Mouse (Mus musculus): ENCODE data around the gene Mapk13. TPM values are rescaled to one million over a fixed set of nuclear protein-coding genes. Genes with fewer than 3 reads are reported as not detected.

Gene Mapk13
- polyA plus RNA-seq, 1 experiment from 2014 or later, result 211 TPM

- Histone ChIP-seq H3K4me3 (ENCODE audit: low read depth, low read length) (no peak overlapping the region), H3K27me3 (ENCODE audit: control insufficient read depth, insufficient read depth, low read length) (no peaks in the 10 kb centered on the region), H3K4me1 (replicated peaks; ENCODE audit: control insufficient read depth, insufficient read depth) (no peaks in the 10 kb centered on the region), H3K36me3 (ENCODE audit: control insufficient read depth, insufficient read depth, low read length) (peaks cover 18% of the 10 kb centered on the region), H3K27ac (replicated peaks) (0 out of 2 replicates have a peak overlapping the region, but pooled peaks have one; percentile 24), H3K4me2 (replicated peaks; ENCODE audit: low read depth) (no peak overlapping the region), H3K9ac (ENCODE audit: low read length) (no peak overlapping the region), H3K9me3 (ENCODE audit: control insufficient read depth, low read length) (no peaks in the 10 kb centered on the region)
- 76% methylated on average over 6 of the region's 6 CpGs for WGBS
- DNase-seq (ENCODE audit: low spot score) (no peak), ATAC-seq (ENCODE audit: low FRiP score, low TSS enrichment) (peak; percentile 72)
- no peak for TF ChIP-seq CTCF (IDR thresholded peaks at IDR 0.05; ENCODE audit: low read depth)
- no peak for TF ChIP-seq EP300 (optimal IDR thresholded peaks at IDR 0.05)
Measured at GRCm38 (mm10) chr17:28739244-28739643, 29.9 kb upstream of the Mapk13 start.

GRCm38 (mm10) chr17:28743145-28743866 lies 25.8 kb upstream of the Mapk13 start:
- Histone ChIP-seq H3K4me2 (replicated peaks; ENCODE audit: low read depth) (no peak overlapping the region), H3K4me1 (replicated peaks; ENCODE audit: control insufficient read depth, insufficient read depth) (no peaks in the 10 kb centered on the region), H3K9ac (ENCODE audit: low read length) (no peak overlapping the region), H3K27me3 (ENCODE audit: control insufficient read depth, insufficient read depth, low read length) (no peaks in the 10 kb centered on the region), H3K27ac (replicated peaks) (no peak overlapping the region), H3K9me3 (ENCODE audit: control insufficient read depth, low read length) (no peaks in the 10 kb centered on the region), H3K36me3 (ENCODE audit: control insufficient read depth, insufficient read depth, low read length) (peaks cover 46% of the 10 kb centered on the region), H3K4me3 (ENCODE audit: low read depth, low read length) (no peak overlapping the region)
- TF ChIP-seq EP300 (optimal IDR thresholded peaks at IDR 0.05) (no peak), CTCF (IDR thresholded peaks at IDR 0.05; ENCODE audit: low read depth) (no peak)
- ATAC-seq (ENCODE audit: low FRiP score, low TSS enrichment), result no peak
- 90% methylated on average over 11 of the region's 11 CpGs for WGBS
- no peak for DNase-seq (ENCODE audit: low spot score)

DNA sequence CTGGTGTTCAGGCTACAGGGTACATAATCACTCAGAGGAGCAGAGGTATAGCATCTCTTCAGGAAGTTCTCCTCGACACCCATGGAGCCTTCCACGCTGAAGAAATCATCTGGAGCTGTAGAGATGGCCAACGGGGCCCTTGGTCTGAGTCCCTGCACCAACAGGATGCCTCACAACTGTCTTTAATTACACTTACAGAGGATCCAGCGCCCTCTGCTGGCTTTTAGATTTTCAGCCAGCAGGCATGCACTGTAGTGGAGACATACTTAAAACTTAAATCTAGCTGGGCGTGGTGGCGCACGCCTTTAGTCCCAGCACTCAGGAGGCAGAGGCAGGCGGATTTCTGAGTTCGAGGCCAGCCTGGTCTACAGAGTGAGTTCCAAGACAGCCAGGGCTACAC lies 25.2 kb upstream of the Mapk13 start:
- 92% methylated on average over 9 of the region's 9 CpGs for WGBS
- peaks cover 47% of the 10 kb centered on the region for H3K36me3 ChIP-seq (ENCODE audit: control insufficient read depth, insufficient read depth, low read length)
- no peak for DNase-seq (ENCODE audit: low spot score)

GRCm38 (mm10) chr17:28745773-28746172 lies 23.3 kb upstream of the Mapk13 start:
- Histone ChIP-seq H3K36me3 (ENCODE audit: control insufficient read depth, insufficient read depth, low read length) (peaks cover 42% of the 10 kb centered on the region), H3K4me1 (replicated peaks; ENCODE audit: control insufficient read depth, insufficient read depth) (no peaks in the 10 kb centered on the region), H3K27ac (replicated peaks) (no peak overlapping the region), H3K9ac (ENCODE audit: low read length) (no peak overlapping the region), H3K27me3 (ENCODE audit: control insufficient read depth, insufficient read depth, low read length) (no peaks in the 10 kb centered on the region), H3K4me2 (replicated peaks; ENCODE audit: low read depth) (no peak overlapping the region), H3K9me3 (ENCODE audit: control insufficient read depth, low read length) (no peaks in the 10 kb centered on the region), H3K4me3 (ENCODE audit: low read depth, low read length) (no peak overlapping the region)
- TF ChIP-seq CTCF (IDR thresholded peaks at IDR 0.05; ENCODE audit: low read depth), result no peak
- TF ChIP-seq EP300 (optimal IDR thresholded peaks at IDR 0.05), result no peak
- DNase-seq (ENCODE audit: low spot score), result no peak
- 73% methylated on average over 6 of the region's 6 CpGs for WGBS
- no peak for ATAC-seq (ENCODE audit: low FRiP score, low TSS enrichment)

More for the DNA sequence above, 25.2 kb upstream of the Mapk13 start:
- ATAC-seq (ENCODE audit: low FRiP score, low TSS enrichment), result no peak
- H3K9ac ChIP-seq (ENCODE audit: low read length), result no peak overlapping the region
- TF ChIP-seq CTCF (IDR thresholded peaks at IDR 0.05; ENCODE audit: low read depth) (peak; percentile 48), EP300 (optimal IDR thresholded peaks at IDR 0.05) (no peak)
- H3K9me3 ChIP-seq (ENCODE audit: control insufficient read depth, low read length), result no peaks in the 10 kb centered on the region
- no peak overlapping the region for H3K4me2 ChIP-seq (replicated peaks; ENCODE audit: low read depth)
- H3K27me3 ChIP-seq (ENCODE audit: control insufficient read depth, insufficient read depth, low read length), result no peaks in the 10 kb centered on the region
- no peak overlapping the region for H3K27ac ChIP-seq (replicated peaks)
- H3K4me3 ChIP-seq (ENCODE audit: low read depth, low read length), result no peak overlapping the region
- H3K4me1 ChIP-seq (replicated peaks; ENCODE audit: control insufficient read depth, insufficient read depth), result no peaks in the 10 kb centered on the region

- ATAC-seq (ENCODE audit: low FRiP score, low TSS enrichment) (no peak), DNase-seq (ENCODE audit: low spot score) (no peak)
- WGBS, result 80% methylated on average over 4 of the region's 4 CpGs
- Histone ChIP-seq H3K27ac (replicated peaks) (no peak overlapping the region), H3K9me3 (ENCODE audit: control insufficient read depth, low read length) (no peaks in the 10 kb centered on the region), H3K4me1 (replicated peaks; ENCODE audit: control insufficient read depth, insufficient read depth) (no peaks in the 10 kb centered on the region), H3K4me2 (replicated peaks; ENCODE audit: low read depth) (no peak overlapping the region), H3K36me3 (ENCODE audit: control insufficient read depth, insufficient read depth, low read length) (peaks cover 42% of the 10 kb centered on the region), H3K9ac (ENCODE audit: low read length) (no peak overlapping the region), H3K27me3 (ENCODE audit: control insufficient read depth, insufficient read depth, low read length) (no peaks in the 10 kb centered on the region), H3K4me3 (ENCODE audit: low read depth, low read length) (no peak overlapping the region)
- no peak for TF ChIP-seq CTCF (IDR thresholded peaks at IDR 0.05; ENCODE audit: low read depth)
- no peak for TF ChIP-seq EP300 (optimal IDR thresholded peaks at IDR 0.05)
Measured at GRCm38 (mm10) chr17:28748001-28748400, 21.1 kb upstream of the Mapk13 start.

DNA sequence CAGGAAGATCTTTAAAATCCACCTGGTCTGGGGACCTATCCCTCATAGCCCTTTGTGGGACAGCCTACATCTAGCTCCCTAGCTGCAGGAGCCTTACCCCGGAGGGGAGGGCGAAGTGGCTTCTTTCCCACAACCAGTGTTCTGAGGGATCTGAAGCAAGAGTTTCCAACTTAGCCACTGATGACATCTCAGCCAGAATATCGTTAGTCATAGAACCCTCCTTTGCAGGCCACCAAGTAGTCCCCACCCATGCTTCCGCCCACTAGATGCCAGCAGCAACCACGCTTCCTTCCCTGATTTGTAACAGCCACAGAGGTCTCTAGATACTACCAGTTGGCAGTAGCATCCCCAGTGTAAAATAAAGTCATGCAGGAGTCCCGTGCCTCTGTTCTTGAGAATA lies 18.5 kb upstream of the Mapk13 start:
- no peaks in the 10 kb centered on the region for H3K9me3 ChIP-seq (ENCODE audit: control insufficient read depth, low read length)
- peak overlapping the region; percentile 1; the same call in 1 of the 2 replicates for H3K27ac ChIP-seq (replicated peaks)
- 64% methylated on average over 6 of the region's 6 CpGs for WGBS
- peaks cover 25% of the 10 kb centered on the region for H3K36me3 ChIP-seq (ENCODE audit: control insufficient read depth, insufficient read depth, low read length)
- H3K9ac ChIP-seq (ENCODE audit: low read length), result no peak overlapping the region
- TF ChIP-seq CTCF (IDR thresholded peaks at IDR 0.05; ENCODE audit: low read depth) (no peak), EP300 (optimal IDR thresholded peaks at IDR 0.05) (no peak)
- no peak for ATAC-seq (ENCODE audit: low FRiP score, low TSS enrichment)
- DNase-seq (ENCODE audit: low spot score), result no peak
- no peak overlapping the region for H3K4me2 ChIP-seq (replicated peaks; ENCODE audit: low read depth)
- no peaks in the 10 kb centered on the region for H3K27me3 ChIP-seq (ENCODE audit: control insufficient read depth, insufficient read depth, low read length)
- H3K4me1 ChIP-seq (replicated peaks; ENCODE audit: control insufficient read depth, insufficient read depth), result no peaks in the 10 kb centered on the region
- H3K4me3 ChIP-seq (ENCODE audit: low read depth, low read length), result no peak overlapping the region
